Mouse (Mus musculus): ENCODE results near the gene Clp1. TPM values are rescaled to one million over a fixed set of nuclear protein-coding genes. Genes with fewer than 3 reads are reported as not detected.

The Clp1 gene
- total and polyA plus RNA-seq, 3 experiments = 27.1 to 29.8 TPM; not detected in 1

DNA sequence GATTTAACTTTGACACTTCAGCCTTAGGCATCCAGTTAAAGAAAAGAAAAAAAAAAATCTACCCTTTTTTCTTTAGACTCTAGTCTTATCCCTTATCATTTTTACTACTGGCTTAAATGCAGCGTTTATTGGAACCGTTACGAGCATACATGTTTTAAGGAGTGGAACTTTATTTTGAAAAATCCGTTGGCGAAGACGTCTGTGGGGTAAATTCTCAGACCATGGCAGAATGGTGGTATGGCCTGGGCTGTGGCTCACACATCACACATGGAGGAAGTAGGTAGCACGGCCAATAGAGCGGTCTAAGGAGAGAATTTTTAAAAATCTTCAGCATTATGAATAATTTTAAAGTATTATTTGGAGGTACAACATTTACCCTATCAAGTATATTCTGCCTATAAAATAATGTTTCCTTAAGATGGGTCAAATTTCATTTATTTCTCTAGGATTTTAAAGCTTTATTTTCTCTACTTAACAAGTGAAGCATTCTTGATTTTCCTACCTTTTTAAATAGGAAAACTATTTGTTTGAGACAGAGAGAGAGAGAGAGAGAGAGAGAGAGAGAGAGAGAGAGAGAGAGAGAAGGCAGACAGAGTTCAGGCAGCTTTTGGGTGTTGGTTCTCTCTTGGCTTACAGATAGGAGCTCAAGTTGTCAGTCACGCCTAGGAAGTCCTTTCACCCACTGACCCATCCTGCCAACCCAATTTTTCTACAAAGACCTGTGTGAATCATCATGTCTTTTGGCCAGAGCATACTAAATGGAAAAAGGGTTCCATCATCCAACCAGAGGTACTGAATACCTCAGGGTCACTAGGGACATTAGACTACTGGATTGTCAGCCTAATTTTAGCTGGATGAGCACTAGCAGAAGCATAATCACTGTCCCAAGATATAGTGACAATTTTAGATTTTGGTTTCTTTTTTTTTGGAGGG is 10.5 kb downstream of the Clp1 start (continued):
- TF ChIP-seq E2F4 (IDR thresholded peaks at IDR 0.05; ENCODE audit: borderline replicate concordance, low read depth, low read length) = no peak
- no peak; the same call in 1 of the 2 replicates for TF ChIP-seq MYC (IDR thresholded peaks at IDR 0.05; ENCODE audit: low read depth, low read length)
- TF ChIP-seq NELFE (IDR thresholded peaks at IDR 0.05; ENCODE audit: low read depth, low read length) = peak; percentile 27; the same call in 1 of the 2 replicates
- no peak for TF ChIP-seq MEF2A (IDR thresholded peaks at IDR 0.05; ENCODE audit: extremely low read depth, insufficient replicate concordance, low read depth, low read length, poor library complexity, severe bottlenecking)

DNA sequence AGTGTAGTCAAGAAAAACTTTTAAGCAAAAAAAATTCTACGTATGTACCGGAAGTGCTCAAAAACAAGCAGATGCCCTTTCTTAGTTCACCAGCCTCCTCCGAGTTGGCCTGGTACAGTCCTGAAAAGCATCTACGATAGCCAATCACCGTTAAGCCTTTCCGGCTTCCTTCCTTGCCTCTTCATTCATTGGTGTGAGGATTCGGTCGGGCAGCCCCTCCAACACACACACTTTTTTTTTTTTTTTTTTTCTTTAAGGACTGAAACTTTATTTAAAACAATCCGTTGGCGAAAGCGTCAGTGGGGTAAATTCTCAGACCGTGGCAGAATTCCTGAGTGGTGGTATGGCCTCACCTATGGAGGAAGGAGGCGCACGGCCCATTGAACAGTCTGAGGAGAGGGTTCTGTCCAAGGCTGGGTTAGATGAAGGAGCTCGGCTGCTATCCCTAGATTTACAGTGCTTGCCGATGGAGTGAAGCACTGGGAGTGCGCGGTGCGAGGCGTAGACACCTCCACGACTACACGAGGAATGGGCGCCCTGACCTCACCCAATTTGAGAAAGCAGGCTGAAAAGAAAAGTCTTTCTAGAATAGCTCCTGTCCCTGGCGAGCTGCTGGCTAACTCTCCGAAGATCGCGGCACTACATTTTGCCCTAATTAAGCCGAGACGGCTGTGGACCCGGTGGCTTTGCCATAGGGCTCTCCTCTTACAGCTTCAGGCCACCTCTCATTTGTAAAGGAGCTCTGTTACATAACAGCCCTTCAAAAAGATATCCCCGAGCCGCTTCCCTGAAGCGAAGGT is 11.4 kb downstream of the Clp1 start:
- H3K9ac ChIP-seq (ENCODE audit: control insufficient read depth, low read depth, low read length, poor library complexity, severe bottlenecking) = peak overlapping the region; percentile 99
- peaks cover 0 to 9% of the 10 kb centered on the region in 2 experiments; a peak in 2 of 4 replicates for H3K4me1 ChIP-seq (ENCODE audit: control insufficient read depth in 1 of 2, insufficient read depth in 2 of 2, low read length in 2 of 2)
- H3K79me2 ChIP-seq (ENCODE audit: control insufficient read depth, insufficient read depth, low read length, poor library complexity) = peaks cover 28% of the 10 kb centered on the region
- peak; percentile 20; the same call in 1 of the 2 replicates for TF ChIP-seq MXI1 (IDR thresholded peaks at IDR 0.05; ENCODE audit: low read depth, low read length)
- peak in 1 of 2 experiments; percentile 61; a peak in 3 of 4 replicates for TF ChIP-seq POLR2A (IDR thresholded peaks at IDR 0.05; ENCODE audit: control insufficient read depth in 1 of 2, insufficient read depth in 1 of 2, low read depth in 1 of 2, low read length in 2 of 2, poor library complexity in 1 of 2)
- peak; percentile 88 for TF ChIP-seq HCFC1 (IDR thresholded peaks at IDR 0.05; ENCODE audit: low read depth, low read length)
- TF ChIP-seq MAZ (IDR thresholded peaks at IDR 0.05; ENCODE audit: low read depth, low read length) = no peak
- no peak for TF ChIP-seq TAL1 (IDR thresholded peaks at IDR 0.05; ENCODE audit: low read length)
- 0 out of 2 replicates have a peak, but pooled peaks have one; percentile 30 for TF ChIP-seq ELF1 (IDR thresholded peaks at IDR 0.05; ENCODE audit: low read depth, low read length)
- TF ChIP-seq SMC3 (IDR thresholded peaks at IDR 0.05; ENCODE audit: low read depth, low read length) = no peak
- peak; percentile 49 for TF ChIP-seq NELFE (IDR thresholded peaks at IDR 0.05; ENCODE audit: low read depth, low read length)
- TF ChIP-seq ZMIZ1 (IDR thresholded peaks at IDR 0.05; ENCODE audit: low read depth, low read length) = no peak; the same call in 1 of the 2 replicates
- peak; percentile 100 for TF ChIP-seq ZNF384 (IDR thresholded peaks at IDR 0.05; ENCODE audit: low read depth, low read length)
- TF ChIP-seq SIN3A (IDR thresholded peaks at IDR 0.05; ENCODE audit: low read length) = peak; percentile 83
- no peak; the same call in none of the 2 replicates for TF ChIP-seq MYC (IDR thresholded peaks at IDR 0.05; ENCODE audit: low read depth, low read length)
- TF ChIP-seq E2F4 (IDR thresholded peaks at IDR 0.05; ENCODE audit: borderline replicate concordance, low read depth, low read length) = 0 out of 2 replicates have a peak, but pooled peaks have one; percentile 19
- TF ChIP-seq POLR2AphosphoS2 (IDR thresholded peaks at IDR 0.05; ENCODE audit: low read length) = peak; percentile 33
- TF ChIP-seq RCOR1 (IDR thresholded peaks at IDR 0.05; ENCODE audit: low read depth, low read length) = no peak
- peak; percentile 73; the same call in 1 of the 2 replicates for TF ChIP-seq TBP (IDR thresholded peaks at IDR 0.05; ENCODE audit: low read depth, low read length)
- peak; percentile 68; the same call in 1 of the 2 replicates for TF ChIP-seq ZKSCAN1 (IDR thresholded peaks at IDR 0.05; ENCODE audit: low read depth, low read length)
- TF ChIP-seq MAX (IDR thresholded peaks at IDR 0.05; ENCODE audit: low read length) = no peak; the same call in 1 of the 2 replicates
- peak; percentile 98; the same call in 1 of the 2 replicates for TF ChIP-seq CHD1 (IDR thresholded peaks at IDR 0.05; ENCODE audit: low read depth, low read length)
- TF ChIP-seq MYB (IDR thresholded peaks at IDR 0.05; ENCODE audit: low read depth, low read length) = 0 out of 2 replicates have a peak, but pooled peaks have one; percentile 44
- no peak for TF ChIP-seq BHLHE40 (IDR thresholded peaks at IDR 0.05; ENCODE audit: borderline replicate concordance, low read depth, low read length)
- TF ChIP-seq POLR2AphosphoS5 (IDR thresholded peaks at IDR 0.05; ENCODE audit: borderline replicate concordance, low read depth, low read length) = no peak
- TF ChIP-seq GABPA (IDR thresholded peaks at IDR 0.05; ENCODE audit: low read depth, low read length) = no peak
- no peak; the same call in 1 of the 2 replicates for TF ChIP-seq CHD2 (IDR thresholded peaks at IDR 0.05; ENCODE audit: low read length)
- DNase-seq (ENCODE audit: low read depth, low spot score) = peak; percentile 98
- no peaks in the 10 kb centered on the region for H3K9me3 ChIP-seq (replicated peaks; ENCODE audit: insufficient read depth, low read length)
- peaks cover 0 to 18% of the 10 kb centered on the region in 2 experiments; a peak in 3 of 4 replicates for H3K36me3 ChIP-seq (ENCODE audit: control insufficient read depth in 1 of 2, insufficient read depth in 2 of 2, low read length in 2 of 2)
- no peaks in the 10 kb centered on the region for H3K27me3 ChIP-seq (ENCODE audit: control insufficient read depth in 1 of 2, insufficient read depth in 2 of 2, low read length in 2 of 2)
- peak overlapping the region; percentile 61 to 92 for H3K4me3 ChIP-seq (ENCODE audit: control insufficient read depth in 1 of 2, insufficient read depth in 1 of 2, low read depth in 2 of 2, low read length in 2 of 2)
- H3K27ac ChIP-seq (ENCODE audit: control insufficient read depth, low read depth, low read length) = peak overlapping the region; percentile 98
